Mouse (Mus musculus): ENCODE data around the gene Gstt1.

GRCm38 (mm10) chr10:75819882-75820281, 21.5 kb upstream of the Gstt1 start:
- TF ChIP-seq POLR2A (IDR thresholded peaks at IDR 0.05; ENCODE audit: control insufficient read depth, extremely low read depth, insufficient read depth, low read length, poor library complexity), result no peak
- no peak for TF ChIP-seq CTCF (IDR thresholded peaks at IDR 0.05; ENCODE audit: borderline replicate concordance, control insufficient read depth, extremely low read depth, insufficient read depth, low read length, poor library complexity)
